Mouse (Mus musculus) liver, embryonic 12.5 days (tissue): ENCODE results near the gene Ablim2. TPM values are rescaled to one million over a fixed set of nuclear protein-coding genes. Genes with fewer than 3 reads are reported as not detected.

Source experiments
- ATAC-seq: fragments of 200-750 bp; cut with Nextera tagmentation; 2 replicates; pipeline ENCODE4 v1.8.0; 2017; ENCODE audit warnings: moderate number of reproducible peaks, mild to moderate bottlenecking, moderate library complexity
- H3K27ac ChIP-seq: fragments of 300-500 bp; sonication (generic); 2 replicates; pipeline ENCODE4 v1.5.1; 2016; ENCODE audit warnings: mild to moderate bottlenecking
- H3K27me3 ChIP-seq: fragments of 300-500 bp; sonication (generic); replicated peaks from 2 replicates; pipeline ENCODE4 v1.6.1; 2016; ENCODE audit warnings: mild to moderate bottlenecking, moderate library complexity
- H3K36me3 ChIP-seq: fragments of 300-500 bp; sonication (generic); 2 replicates; pipeline ENCODE4 v1.6.1; 2016; ENCODE audit warnings: mild to moderate bottlenecking, moderate library complexity
- H3K4me1 ChIP-seq: fragments of 300-500 bp; sonication (generic); 2 replicates; pipeline ENCODE4 v1.6.1; 2016
- H3K4me2 ChIP-seq: fragments of 300-500 bp; sonication (generic); 2 replicates; pipeline ENCODE4 v1.6.1; 2016; ENCODE audit warnings: mild to moderate bottlenecking, moderate library complexity
- H3K4me3 ChIP-seq: fragments of 300-500 bp; sonication (generic); 2 replicates; pipeline ENCODE4 v1.5.1; 2016; ENCODE audit warnings: mild to moderate bottlenecking, moderate library complexity
- H3K9ac ChIP-seq: fragments of 300-500 bp; sonication (generic); 2 replicates; pipeline ENCODE4 v1.6.1; 2016; ENCODE audit warnings: mild to moderate bottlenecking, moderate library complexity
- H3K9me3 ChIP-seq: fragments of 300-500 bp; sonication (generic); replicated peaks from 2 replicates; pipeline ENCODE4 v1.6.1; 2016; ENCODE audit warnings: mild to moderate bottlenecking, moderate library complexity
- WGBS: fragments of 180-500 bp; shearing (Covaris S2); methylation state at CpG from one replicate; pipeline ENCODE4 v1.1.7; 2016; ENCODE audit not compliant: insufficient replicate concordance; 5-methylcytosine and 5-hydroxymethylcytosine counted together
- polyA plus RNA-seq: library from polyadenylated mRNA; unstranded; fragments of >200 nt; fragmentation: Nextera tagmentation; extraction: Ambion mirVana; gene quantifications from 2 replicates; pipeline ENCODE4 v1.2.1, GENCODE M21; 2016

Ablim2 gene
- polyA plus RNA-seq, 1 experiment from 2014 or later, result 0.12 TPM

DNA sequence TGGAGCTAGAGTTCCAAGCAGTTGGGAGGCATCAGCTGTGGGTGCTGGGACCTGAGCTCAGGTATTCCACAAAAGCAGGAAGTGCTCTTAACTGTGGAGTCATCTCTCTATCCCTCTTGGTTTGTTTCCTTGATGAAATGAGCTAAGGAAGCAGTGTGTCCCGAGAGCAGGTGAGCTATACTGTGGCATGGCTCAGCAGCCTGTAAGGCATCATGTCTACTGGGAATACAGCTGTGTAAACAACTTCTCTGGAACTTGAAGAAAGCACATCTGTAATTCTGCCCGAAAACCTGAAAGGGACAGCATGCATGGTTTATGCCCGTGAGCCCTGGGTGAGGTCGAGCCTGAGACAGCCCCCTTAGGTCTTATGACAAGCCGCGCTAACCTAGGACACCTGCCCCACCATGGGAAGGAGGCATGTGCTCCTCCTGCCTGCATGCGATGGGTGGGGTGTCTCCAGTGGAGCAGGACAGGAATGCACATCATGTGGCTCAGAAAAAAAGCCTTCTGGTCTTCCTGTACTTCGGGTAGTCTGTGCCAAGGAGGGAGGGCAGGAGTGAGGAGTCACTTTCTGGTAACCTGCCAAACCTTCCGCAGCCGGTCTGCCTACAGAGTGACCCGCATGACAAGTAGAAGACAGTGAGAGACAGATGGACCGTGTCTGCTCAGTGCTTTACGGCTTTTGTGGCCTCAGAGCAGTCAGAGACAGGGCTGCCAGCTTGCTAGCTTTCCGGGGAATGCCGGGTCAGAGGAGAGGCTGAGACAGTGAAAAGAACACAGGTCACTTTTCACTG, 150.2 kb downstream of the Ablim2 start:
- no peak overlapping the region for H3K27ac ChIP-seq
- peaks cover 4% of the 10 kb centered on the region; the same call in 1 of the 2 replicates for H3K4me1 ChIP-seq
- no peaks in the 10 kb centered on the region for H3K27me3 ChIP-seq
- ATAC-seq, result no peak; the same call in 1 of the 2 replicates
- WGBS, result 67% methylated on average over 15 of the region's 15 CpGs
- H3K4me2 ChIP-seq, result no peak overlapping the region
- no peaks in the 10 kb centered on the region for H3K9me3 ChIP-seq
- no peaks in the 10 kb centered on the region for H3K36me3 ChIP-seq
- no peak overlapping the region for H3K4me3 ChIP-seq
- H3K9ac ChIP-seq, result no peak overlapping the region

DNA sequence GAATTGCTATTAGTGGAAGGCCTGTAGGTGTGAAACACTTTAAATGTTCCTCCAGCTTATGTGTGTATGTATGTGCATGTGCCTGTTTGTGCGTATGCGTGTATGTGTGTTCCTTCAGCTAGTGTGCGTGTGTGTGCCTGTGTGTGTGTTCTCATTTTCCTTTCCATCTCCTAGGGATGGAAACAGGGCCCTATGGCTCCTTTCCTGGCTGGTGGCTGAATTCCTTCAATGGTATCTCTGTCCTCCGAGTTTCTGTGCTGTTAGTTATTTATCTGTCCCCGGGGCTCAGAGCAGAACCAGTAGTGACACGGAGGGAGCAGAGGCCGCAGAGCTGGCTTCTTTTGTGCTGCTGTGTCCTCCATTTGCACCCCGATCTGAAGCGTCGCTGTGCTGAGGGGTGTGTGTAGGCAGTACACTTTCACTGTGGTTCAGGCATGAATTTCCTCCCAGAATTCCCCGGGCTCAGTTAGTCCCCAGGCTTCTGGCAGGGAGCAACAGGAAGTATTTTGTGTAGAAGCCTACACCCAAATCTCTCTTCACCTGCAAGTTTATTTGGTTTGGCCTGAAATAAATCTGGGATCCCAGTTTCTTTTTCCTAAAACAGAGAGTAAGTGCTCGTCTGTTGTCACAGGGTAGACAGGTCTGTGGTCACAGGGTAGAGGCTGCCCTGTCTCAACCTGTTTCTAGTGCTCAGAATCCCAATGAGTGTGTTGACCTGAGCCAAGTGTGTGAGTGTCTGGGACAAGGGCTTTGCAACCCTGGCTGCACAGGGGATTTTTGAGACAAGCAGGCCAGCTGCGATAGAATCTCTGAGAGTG, 151.2 kb downstream of the Ablim2 start:
- Histone ChIP-seq H3K4me1 (peaks cover 4% of the 10 kb centered on the region; the same call in 1 of the 2 replicates), H3K9ac (no peak overlapping the region)

DNA sequence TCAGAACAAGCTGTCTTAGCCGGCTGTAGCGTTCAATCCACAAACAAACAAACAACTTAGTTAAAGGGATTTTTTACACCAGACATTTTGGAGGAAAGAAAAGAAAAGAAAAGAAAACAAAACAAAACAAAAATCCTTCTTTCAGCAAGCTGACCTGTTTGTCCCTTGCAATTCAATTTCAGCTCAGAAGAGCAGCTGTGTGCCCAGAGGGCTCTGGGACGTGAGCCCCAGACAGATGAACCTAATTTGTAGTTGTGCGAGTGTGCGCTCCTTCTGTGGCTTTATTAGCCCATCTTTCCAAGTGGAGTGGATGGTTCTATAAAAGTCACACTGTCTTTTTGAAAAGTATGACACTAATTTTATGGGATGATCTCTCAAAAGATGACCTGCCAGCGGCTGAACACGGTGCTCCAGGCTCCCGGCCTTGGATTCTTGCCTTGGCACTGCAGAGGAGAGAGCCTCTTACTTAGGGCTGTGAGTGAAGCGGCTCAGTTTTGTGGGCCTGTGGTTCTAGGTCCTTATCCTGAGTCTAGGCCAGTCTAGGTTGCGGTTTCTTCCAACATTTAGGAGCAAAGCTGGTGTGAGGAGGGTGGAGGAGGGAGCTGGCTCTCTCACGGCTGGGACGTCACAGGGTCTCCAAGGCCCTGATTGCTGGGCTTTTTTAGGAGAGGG, 158.1 kb downstream of the Ablim2 start:
- Histone ChIP-seq H3K36me3 (no peaks in the 10 kb centered on the region), H3K9me3 (no peaks in the 10 kb centered on the region), H3K4me3 (no peak overlapping the region), H3K27me3 (no peaks in the 10 kb centered on the region), H3K27ac (no peak overlapping the region), H3K9ac (no peak overlapping the region), H3K4me2 (no peak overlapping the region), H3K4me1 (0 out of 2 replicates have a peak, but pooled peaks cover 3% of the 10 kb centered on the region)
- 79% methylated on average over 12 of the region's 12 CpGs for WGBS
- ATAC-seq, result no peak

More for the DNA sequence above, 151.2 kb downstream of the Ablim2 start:
- ATAC-seq, result no peak
- no peak overlapping the region for H3K4me3 ChIP-seq
- H3K27ac ChIP-seq, result no peak overlapping the region
- H3K9me3 ChIP-seq, result no peaks in the 10 kb centered on the region
- no peaks in the 10 kb centered on the region for H3K27me3 ChIP-seq
- 60% methylated on average over 13 of the region's 13 CpGs for WGBS
- H3K36me3 ChIP-seq, result no peaks in the 10 kb centered on the region
- no peak overlapping the region for H3K4me2 ChIP-seq

DNA sequence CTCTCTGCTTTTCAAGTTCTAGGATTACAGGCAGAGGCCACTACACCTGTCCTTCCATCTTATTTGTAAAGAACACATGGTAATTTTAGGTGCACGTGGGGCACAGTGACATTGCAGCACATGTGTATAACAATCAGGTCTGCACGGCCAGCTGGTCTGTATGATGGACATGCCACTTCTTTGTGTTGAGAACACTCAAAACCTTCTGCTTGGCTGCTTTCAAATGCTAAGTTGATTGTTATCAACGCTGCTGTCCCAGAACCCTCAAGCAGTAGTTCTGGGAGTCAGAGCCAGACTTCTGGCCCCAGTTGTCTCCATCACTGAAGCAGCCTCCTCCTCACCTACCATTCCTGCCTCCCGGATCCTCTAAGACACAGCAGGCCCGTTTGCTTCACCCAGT, 159.0 kb downstream of the Ablim2 start:
- 0 out of 2 replicates have a peak, but pooled peaks cover 3% of the 10 kb centered on the region for H3K4me1 ChIP-seq
- no peak overlapping the region for H3K4me2 ChIP-seq
- ATAC-seq, result no peak
- H3K9me3 ChIP-seq, result no peaks in the 10 kb centered on the region
- H3K36me3 ChIP-seq, result no peaks in the 10 kb centered on the region
- WGBS, result 71% methylated on average over 5 of the region's 5 CpGs
- no peaks in the 10 kb centered on the region for H3K27me3 ChIP-seq
- no peak overlapping the region for H3K27ac ChIP-seq
- H3K4me3 ChIP-seq, result no peak overlapping the region
- H3K9ac ChIP-seq, result no peak overlapping the region

DNA sequence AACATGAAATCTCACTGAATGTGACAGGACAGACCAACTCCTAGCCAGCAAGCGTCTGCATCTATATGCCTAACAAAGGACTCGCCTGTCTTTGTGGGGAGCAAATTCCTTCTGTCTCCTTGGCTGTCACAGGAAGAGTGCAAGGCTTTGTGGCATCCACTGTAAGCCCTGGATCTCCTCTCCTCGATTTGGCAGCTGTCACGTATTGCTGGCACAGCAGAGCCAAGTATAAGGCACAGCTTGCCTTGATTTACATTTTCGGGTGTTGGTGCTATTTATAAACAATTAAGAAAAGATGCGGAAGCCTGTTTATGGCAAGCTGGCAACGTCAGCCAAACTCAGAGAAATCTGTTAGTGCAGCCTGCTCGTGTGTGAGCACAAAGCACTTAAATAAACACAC, 160.7 kb downstream of the Ablim2 start:
- H3K9ac ChIP-seq, result no peak overlapping the region
- no peak for ATAC-seq

DNA sequence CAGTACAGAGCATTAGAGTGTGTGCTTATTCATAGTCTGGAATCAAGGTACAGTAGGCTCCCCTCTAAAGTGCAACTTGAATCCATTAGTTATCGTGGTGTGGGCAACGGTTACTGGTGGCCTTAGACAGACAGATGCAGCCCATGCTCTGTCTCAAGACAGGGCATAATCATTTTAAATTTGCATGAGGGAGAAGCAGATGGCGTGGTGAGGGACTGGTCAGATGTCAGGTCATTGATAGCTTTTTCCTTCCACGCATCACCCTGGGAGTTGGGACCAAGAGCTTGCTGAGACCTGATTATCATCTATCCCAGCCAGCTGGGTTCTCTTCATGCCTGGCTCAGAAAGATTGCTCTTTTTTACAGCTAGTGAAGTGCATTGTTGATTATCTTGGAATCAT, 162.4 kb downstream of the Ablim2 start:
- no peak overlapping the region for H3K4me2 ChIP-seq
- no peaks in the 10 kb centered on the region for H3K27me3 ChIP-seq
- H3K27ac ChIP-seq, result no peak overlapping the region
- 0 out of 2 replicates have a peak, but pooled peaks cover 3% of the 10 kb centered on the region for H3K4me1 ChIP-seq
- H3K9me3 ChIP-seq, result no peaks in the 10 kb centered on the region
- WGBS, result 48% methylated on average over 4 of the region's 4 CpGs
- no peak overlapping the region for H3K4me3 ChIP-seq
- ATAC-seq, result no peak
- H3K36me3 ChIP-seq, result no peaks in the 10 kb centered on the region
- no peak overlapping the region for H3K9ac ChIP-seq

More for the DNA sequence above, 160.7 kb downstream of the Ablim2 start:
- WGBS, result 51% methylated on average over 8 of the region's 8 CpGs
- H3K4me1 ChIP-seq, result 0 out of 2 replicates have a peak, but pooled peaks cover 3% of the 10 kb centered on the region
- no peak overlapping the region for H3K27ac ChIP-seq
- no peaks in the 10 kb centered on the region for H3K27me3 ChIP-seq
- H3K4me3 ChIP-seq, result no peak overlapping the region
- no peaks in the 10 kb centered on the region for H3K9me3 ChIP-seq
- H3K36me3 ChIP-seq, result no peaks in the 10 kb centered on the region
- H3K4me2 ChIP-seq, result no peak overlapping the region

DNA sequence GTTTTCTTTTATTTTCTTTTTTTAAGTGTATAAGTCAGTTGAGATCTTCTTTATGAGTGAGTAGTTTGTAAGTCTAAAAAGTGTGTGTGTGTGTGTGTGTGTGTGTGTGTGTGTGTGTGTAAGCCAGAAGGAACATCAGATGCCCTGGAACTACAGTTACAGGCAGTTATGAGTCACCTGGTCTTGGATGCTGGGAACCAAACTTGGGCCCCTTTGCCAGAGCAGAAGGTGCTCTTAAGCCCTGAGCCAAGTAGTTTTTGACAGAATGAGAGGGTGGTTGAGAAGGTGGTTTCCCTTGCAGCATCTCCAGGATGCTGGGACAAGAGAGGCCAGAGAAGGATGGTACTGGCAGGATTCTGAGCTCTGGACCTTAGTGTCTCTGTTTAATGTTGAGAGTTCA, 162.9 kb downstream of the Ablim2 start:
- no peaks in the 10 kb centered on the region for H3K27me3 ChIP-seq
- no peaks in the 10 kb centered on the region for H3K36me3 ChIP-seq
- H3K4me3 ChIP-seq, result no peak overlapping the region
- 0 out of 2 replicates have a peak overlapping the region, but pooled peaks have one; percentile 57 for H3K27ac ChIP-seq
- H3K4me1 ChIP-seq, result 0 out of 2 replicates have a peak, but pooled peaks cover 3% of the 10 kb centered on the region
- no peaks in the 10 kb centered on the region for H3K9me3 ChIP-seq
- no peak for ATAC-seq
- H3K4me2 ChIP-seq, result no peak overlapping the region
- no peak overlapping the region for H3K9ac ChIP-seq

DNA sequence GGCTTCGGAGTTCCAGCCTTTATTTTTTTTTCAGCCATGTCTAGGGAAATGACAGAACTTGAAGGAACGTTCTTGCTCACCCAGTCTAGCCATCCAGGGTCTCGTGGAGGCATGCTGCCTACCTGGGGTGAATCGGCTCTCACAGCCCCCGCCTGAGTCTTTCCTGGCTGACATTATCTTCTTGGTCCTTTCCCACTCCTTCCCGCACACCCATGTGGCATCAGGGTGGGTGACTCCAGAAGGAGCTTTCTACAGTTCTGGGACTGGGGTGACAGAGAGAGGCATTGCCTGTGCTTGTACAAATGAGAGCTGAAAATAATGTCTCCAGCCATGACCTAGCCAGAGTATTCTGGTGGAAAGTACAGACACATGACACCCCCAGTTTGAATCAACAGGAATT, 163.5 kb downstream of the Ablim2 start:
- ATAC-seq, result no peak
- H3K27me3 ChIP-seq, result no peaks in the 10 kb centered on the region
- WGBS, result 62% methylated on average over 6 of the region's 6 CpGs
- no peak overlapping the region for H3K4me2 ChIP-seq
- H3K27ac ChIP-seq, result peak overlapping the region; percentile 57
- H3K4me1 ChIP-seq, result 0 out of 2 replicates have a peak, but pooled peaks cover 3% of the 10 kb centered on the region
- no peaks in the 10 kb centered on the region for H3K9me3 ChIP-seq
- H3K4me3 ChIP-seq, result no peak overlapping the region
- no peak overlapping the region for H3K9ac ChIP-seq
- H3K36me3 ChIP-seq, result no peaks in the 10 kb centered on the region

DNA sequence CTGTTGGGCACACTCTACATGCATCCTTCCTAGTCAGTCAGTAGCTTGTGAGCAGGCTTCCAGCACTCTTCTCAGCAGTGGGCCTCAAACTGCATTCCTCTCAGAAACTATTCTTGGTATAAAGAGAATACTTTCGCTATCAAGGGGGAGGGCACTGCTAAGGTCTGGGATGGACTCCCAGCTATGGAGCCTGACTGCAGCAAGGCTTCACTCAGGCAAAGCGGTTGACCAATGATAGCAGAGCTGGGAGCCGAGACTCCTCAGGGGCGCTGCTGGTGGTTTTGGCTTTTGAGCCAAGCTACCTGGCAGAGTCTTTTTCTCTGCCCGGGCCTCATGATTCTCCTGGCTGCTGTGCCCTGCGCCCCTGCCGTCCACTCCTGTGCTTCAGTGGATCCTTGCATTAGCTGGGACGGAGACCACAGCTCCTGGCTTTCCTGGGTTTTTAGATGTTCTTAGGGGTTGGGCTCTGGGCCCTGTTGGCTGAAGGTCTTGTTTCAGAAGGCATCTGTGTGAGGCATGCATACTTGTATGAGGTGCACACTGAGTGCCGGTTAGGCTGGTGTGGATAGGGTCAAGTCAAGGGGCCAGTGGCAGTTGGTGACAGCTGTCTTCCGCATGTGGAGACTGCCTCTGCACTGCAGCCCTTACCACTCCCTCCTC, 164.0 kb downstream of the Ablim2 start:
- H3K27ac ChIP-seq, result peak overlapping the region; percentile 57; the same call in 1 of the 2 replicates
- no peak overlapping the region for H3K9ac ChIP-seq
- H3K36me3 ChIP-seq, result no peaks in the 10 kb centered on the region
- 58% methylated on average over 10 of the region's 10 CpGs for WGBS
- no peaks in the 10 kb centered on the region for H3K27me3 ChIP-seq
- H3K4me1 ChIP-seq, result 0 out of 2 replicates have a peak, but pooled peaks cover 3% of the 10 kb centered on the region
- no peaks in the 10 kb centered on the region for H3K9me3 ChIP-seq
- no peak for ATAC-seq
- no peak overlapping the region for H3K4me3 ChIP-seq
- no peak overlapping the region for H3K4me2 ChIP-seq

DNA sequence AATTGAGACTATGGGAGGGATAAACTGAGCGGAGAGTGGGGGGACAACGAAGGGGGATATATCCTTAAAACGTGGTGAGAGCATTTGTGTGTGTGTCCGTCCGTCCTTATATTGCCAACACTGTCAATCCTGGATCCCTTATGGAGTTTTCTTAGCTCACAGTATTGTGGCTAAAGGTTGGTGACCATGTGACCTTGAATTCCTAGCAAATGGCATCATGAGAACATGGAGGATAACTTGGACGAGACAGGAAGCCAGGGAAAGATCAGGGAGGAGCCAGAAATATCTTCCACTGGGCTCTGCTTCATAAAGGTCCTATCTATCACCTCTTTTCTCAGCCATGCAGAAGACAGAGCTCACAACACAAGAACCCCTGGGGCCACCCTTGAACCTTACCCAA, 165.8 kb downstream of the Ablim2 start:
- Histone ChIP-seq H3K27ac (no peak overlapping the region), H3K4me3 (no peak overlapping the region), H3K27me3 (no peaks in the 10 kb centered on the region), H3K9ac (no peak overlapping the region), H3K9me3 (no peaks in the 10 kb centered on the region), H3K36me3 (no peaks in the 10 kb centered on the region), H3K4me1 (0 out of 2 replicates have a peak, but pooled peaks cover 3% of the 10 kb centered on the region), H3K4me2 (no peak overlapping the region)
- WGBS, result 66% methylated on average over 6 of the region's 6 CpGs
- no peak for ATAC-seq

DNA sequence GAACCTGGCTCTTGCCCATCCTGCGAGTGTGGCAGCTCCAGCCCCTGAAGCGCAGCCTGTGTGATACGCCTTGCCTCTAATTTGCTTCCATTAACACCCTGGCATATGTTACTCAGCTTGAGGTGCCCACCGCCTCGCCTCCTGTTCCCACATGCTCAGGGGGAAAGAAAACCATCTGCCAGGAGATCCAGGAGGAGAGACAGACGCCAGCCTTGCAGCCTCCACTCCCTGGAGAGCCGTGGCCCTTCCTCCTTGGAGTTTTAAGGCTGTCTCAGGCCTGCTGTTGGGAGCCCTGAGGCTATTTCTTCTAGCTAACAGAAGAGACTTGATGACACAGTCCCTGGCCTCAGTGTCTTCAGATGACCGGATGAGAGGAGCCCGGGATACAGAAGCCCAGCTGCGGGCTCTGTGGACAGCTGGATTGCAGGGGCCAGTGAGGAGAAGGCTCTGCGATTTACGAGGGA, 167.5 kb downstream of the Ablim2 start:
- H3K9ac ChIP-seq, result no peak overlapping the region
- WGBS, result 51% methylated on average over 12 of the region's 12 CpGs
- no peak overlapping the region for H3K27ac ChIP-seq
- H3K9me3 ChIP-seq, result no peaks in the 10 kb centered on the region
- no peaks in the 10 kb centered on the region for H3K36me3 ChIP-seq
- H3K27me3 ChIP-seq, result no peaks in the 10 kb centered on the region
- H3K4me1 ChIP-seq, result no peaks in the 10 kb centered on the region
- no peak overlapping the region for H3K4me2 ChIP-seq
- H3K4me3 ChIP-seq, result no peak overlapping the region
- no peak for ATAC-seq
